In genomic region chr10:41477278-41478181, GRCm38 (mm10) we compare ENCODE assay signal across 8 mouse cellular contexts. TPM values are rescaled to one million over a fixed set of nuclear protein-coding genes. Genes with fewer than 3 reads are reported as not detected.
DNase-seq lines count a peak whose midpoint lies in the region; ATAC-seq lines count a peak whose summit lies in the region.

No protein-coding gene starts in this region.

- H3K4me3 ChIP-seq in erythroblast, embryonic 14.5 days (replicated peaks), result peak overlapping the region; percentile 65
- H3K4me3 ChIP-seq in embryonic facial prominence, embryonic 11.5 days (ENCODE audit: low read depth, low read length), result peak overlapping the region; percentile 59
- H3K4me3 ChIP-seq in limb, embryonic 15.5 days, result peak overlapping the region; percentile 60
- H3K4me3 ChIP-seq in midbrain, embryonic 16.5 days (ENCODE audit: low read depth, low read length), result peak overlapping the region; percentile 55
- H3K4me3 ChIP-seq in stomach, embryonic 15.5 days (replicated peaks), result peak overlapping the region; percentile 64

- peak overlapping the region; percentile 92 for H3K4me2 ChIP-seq in embryonic facial prominence, embryonic 11.5 days (ENCODE audit: low read depth, low read length)
- peak overlapping the region; percentile 82 for H3K4me2 ChIP-seq in limb, embryonic 15.5 days
- peak overlapping the region; percentile 98 for H3K4me2 ChIP-seq in midbrain, embryonic 16.5 days (ENCODE audit: low read length)
- peak overlapping the region; percentile 91 for H3K4me2 ChIP-seq in stomach, embryonic 15.5 days

- 4% methylated on average over 20 of the region's 20 CpGs for WGBS in embryonic facial prominence, embryonic 11.5 days
- WGBS in limb, embryonic 15.5 days, result 5% methylated on average over 20 of the region's 20 CpGs
- WGBS in midbrain, embryonic 16.5 days, result 2% methylated on average over 20 of the region's 20 CpGs
- WGBS in stomach, embryonic 15.5 days, result 7% methylated on average over 20 of the region's 20 CpGs

- H3K36me3 ChIP-seq in erythroblast, embryonic 14.5 days (ENCODE audit: control insufficient read depth), result no peaks in the 10 kb centered on the region
- H3K36me3 ChIP-seq in embryonic facial prominence, embryonic 11.5 days (replicated peaks; ENCODE audit: control insufficient read depth, insufficient read depth, low read depth, low read length), result no peaks in the 10 kb centered on the region
- peaks cover 34% of the 10 kb centered on the region for H3K36me3 ChIP-seq in limb, embryonic 15.5 days
- no peaks in the 10 kb centered on the region for H3K36me3 ChIP-seq in midbrain, embryonic 16.5 days (ENCODE audit: control insufficient read depth, insufficient read depth, low read length)
- H3K36me3 ChIP-seq in stomach, embryonic 15.5 days, result peaks cover 6% of the 10 kb centered on the region; the same call in 1 of the 2 replicates

- peak overlapping the region; percentile 78 for H3K27ac ChIP-seq in embryonic facial prominence, embryonic 11.5 days (replicated peaks; ENCODE audit: low read depth, low read length)
- H3K27ac ChIP-seq in limb, embryonic 15.5 days, result peak overlapping the region; percentile 85
- H3K27ac ChIP-seq in midbrain, embryonic 16.5 days (ENCODE audit: low read length), result peak overlapping the region; percentile 73
- H3K27ac ChIP-seq in stomach, embryonic 15.5 days, result peak overlapping the region; percentile 89

- no peaks in the 10 kb centered on the region for H3K9me3 ChIP-seq in erythroblast, embryonic 14.5 days (ENCODE audit: control insufficient read depth, low read length)
- H3K9me3 ChIP-seq in embryonic facial prominence, embryonic 11.5 days (replicated peaks; ENCODE audit: control insufficient read depth, low read length), result no peaks in the 10 kb centered on the region
- H3K9me3 ChIP-seq in limb, embryonic 15.5 days, result no peaks in the 10 kb centered on the region
- no peaks in the 10 kb centered on the region for H3K9me3 ChIP-seq in midbrain, embryonic 16.5 days (replicated peaks; ENCODE audit: control insufficient read depth, low read length, poor library complexity, severe bottlenecking)
- H3K9me3 ChIP-seq in stomach, embryonic 15.5 days, result no peaks in the 10 kb centered on the region

- peaks cover 70% of the 10 kb centered on the region for H3K4me1 ChIP-seq in erythroblast, embryonic 14.5 days (ENCODE audit: control insufficient read depth)
- H3K4me1 ChIP-seq in embryonic facial prominence, embryonic 11.5 days (ENCODE audit: control insufficient read depth, insufficient read depth, low read length), result peaks cover 2% of the 10 kb centered on the region; the same call in 1 of the 2 replicates
- H3K4me1 ChIP-seq in limb, embryonic 15.5 days, result peaks cover 31% of the 10 kb centered on the region
- peaks cover 8% of the 10 kb centered on the region; the same call in 1 of the 2 replicates for H3K4me1 ChIP-seq in midbrain, embryonic 16.5 days (ENCODE audit: control insufficient read depth, insufficient read depth, low read length)
- H3K4me1 ChIP-seq in stomach, embryonic 15.5 days, result peaks cover 20% of the 10 kb centered on the region

- no peak for ATAC-seq in erythroblast, adult 5-6 weeks (replicated peaks; ENCODE audit: low FRiP score, poor library complexity, severe bottlenecking)
- peak; percentile 61 for ATAC-seq in embryonic facial prominence, embryonic 11.5 days (replicated peaks; ENCODE audit: insufficient number of reproducible peaks, low FRiP score, low TSS enrichment, low read depth)
- peak; percentile 61; the same call in 1 of the 2 replicates for ATAC-seq in limb, embryonic 15.5 days (ENCODE audit: insufficient number of reproducible peaks, low FRiP score, low TSS enrichment, low read depth)
- ATAC-seq in midbrain, embryonic 16.5 days, result peak; percentile 62
- peak; percentile 61 for ATAC-seq in stomach, embryonic 15.5 days (ENCODE audit: insufficient read depth, low FRiP score, low read depth)

- peaks cover 20% of the 10 kb centered on the region for H3K27me3 ChIP-seq in erythroblast, embryonic 14.5 days (ENCODE audit: control insufficient read depth)
- H3K27me3 ChIP-seq in embryonic facial prominence, embryonic 11.5 days (ENCODE audit: control insufficient read depth, insufficient read depth, low read length), result no peaks in the 10 kb centered on the region
- no peaks in the 10 kb centered on the region for H3K27me3 ChIP-seq in limb, embryonic 15.5 days
- H3K27me3 ChIP-seq in midbrain, embryonic 16.5 days (ENCODE audit: control insufficient read depth, insufficient read depth, low read depth, low read length), result no peaks in the 10 kb centered on the region
- H3K27me3 ChIP-seq in stomach, embryonic 15.5 days (replicated peaks), result no peaks in the 10 kb centered on the region

- peak overlapping the region; percentile 79 for H3K9ac ChIP-seq in embryonic facial prominence, embryonic 11.5 days (replicated peaks; ENCODE audit: low read length)
- peak overlapping the region; percentile 33 for H3K9ac ChIP-seq in limb, embryonic 15.5 days
- H3K9ac ChIP-seq in midbrain, embryonic 16.5 days (ENCODE audit: low read depth, low read length), result peak overlapping the region; percentile 78
- peak overlapping the region; percentile 56; the same call in 1 of the 2 replicates for H3K9ac ChIP-seq in stomach, embryonic 15.5 days

- DNase-seq in embryonic facial prominence, embryonic 11.5 days (ENCODE audit: low spot score), result peak; percentile 77
- peak; percentile 87 to 88 for DNase-seq in heart, adult 9 months (ENCODE audit: low spot score in 2 of 2)
- peak; percentile 49 to 50 for DNase-seq in kidney, adult 8-10 months

RNA-seq across cellular contexts. Expression of gene Mical1, which starts 1.4 kb away (rescaled TPM):
- polyA plus RNA-seq in erythroblast, embryonic 14.5 days (2012), result 0.10 and 0.16 TPM in 2 replicates
- total RNA-seq in erythroblast, adult 5-6 weeks (2015; ENCODE audit: low replicate concordance), result 4.6 and 8.8 TPM in 2 replicates
- total RNA-seq in erythroblast, adult 5-6 weeks (2017; ENCODE audit: low replicate concordance), result 6.8 and 8.9 TPM in 2 replicates
- polyA plus RNA-seq in embryonic facial prominence, embryonic 11.5 days (2014; fragmentation: Nextera tagmentation; extraction: Ambion mirVana), result 29.2 and 30.4 TPM in 2 replicates
- 36.0 and 40.8 TPM in 2 replicates for polyA plus RNA-seq in limb, embryonic 15.5 days (2015; fragmentation: Nextera tagmentation; extraction: Ambion mirVana)
- polyA plus RNA-seq in midbrain, embryonic 16.5 days (2015; fragmentation: Nextera tagmentation; extraction: Ambion mirVana), result 23.2 and 24.6 TPM in 2 replicates
- polyA plus RNA-seq in stomach, embryonic 15.5 days (2015; fragmentation: Nextera tagmentation; extraction: Ambion mirVana), result 27.8 and 33.3 TPM in 2 replicates

RNA-seq across cellular contexts. Expression of gene Smpd2, which starts 12.6 kb away (rescaled TPM):
- 0.05 and 0.06 TPM in 2 replicates for polyA plus RNA-seq in erythroblast, embryonic 14.5 days (2012)
- 2.1 and 2.5 TPM in 2 replicates for total RNA-seq in erythroblast, adult 5-6 weeks (2015; ENCODE audit: low replicate concordance)
- 0.85 and 1.5 TPM in 2 replicates for total RNA-seq in erythroblast, adult 5-6 weeks (2017; ENCODE audit: low replicate concordance)
- polyA plus RNA-seq in embryonic facial prominence, embryonic 11.5 days (2014; fragmentation: Nextera tagmentation; extraction: Ambion mirVana), result 51.4 and 58.5 TPM in 2 replicates
- 51.4 and 56.2 TPM in 2 replicates for polyA plus RNA-seq in limb, embryonic 15.5 days (2015; fragmentation: Nextera tagmentation; extraction: Ambion mirVana)
- 36.5 and 44.1 TPM in 2 replicates for polyA plus RNA-seq in midbrain, embryonic 16.5 days (2015; fragmentation: Nextera tagmentation; extraction: Ambion mirVana)
- polyA plus RNA-seq in stomach, embryonic 15.5 days (2015; fragmentation: Nextera tagmentation; extraction: Ambion mirVana), result 47.2 and 56.5 TPM in 2 replicates

RNA-seq across cellular contexts. Expression of gene Ppil6, which starts 12.7 kb away (rescaled TPM):
- polyA plus RNA-seq in erythroblast, embryonic 14.5 days (2012), result not detected in 2 replicates
- total RNA-seq in erythroblast, adult 5-6 weeks (2015; ENCODE audit: low replicate concordance), result not detected in 2 replicates
- total RNA-seq in erythroblast, adult 5-6 weeks (2017; ENCODE audit: low replicate concordance), result not detected in 2 replicates
- 0.32 and 0.86 TPM in 2 replicates for polyA plus RNA-seq in embryonic facial prominence, embryonic 11.5 days (2014; fragmentation: Nextera tagmentation; extraction: Ambion mirVana)
- polyA plus RNA-seq in limb, embryonic 15.5 days (2015; fragmentation: Nextera tagmentation; extraction: Ambion mirVana), result 0.18 and 0.82 TPM in 2 replicates
- polyA plus RNA-seq in midbrain, embryonic 16.5 days (2015; fragmentation: Nextera tagmentation; extraction: Ambion mirVana), result 4.0 and 4.1 TPM in 2 replicates
- polyA plus RNA-seq in stomach, embryonic 15.5 days (2015; fragmentation: Nextera tagmentation; extraction: Ambion mirVana), result 0.85 and 0.95 TPM in 2 replicates

RNA-seq across cellular contexts. Expression of gene Zbtb24, which starts 27.3 kb away (rescaled TPM):
- polyA plus RNA-seq in erythroblast, embryonic 14.5 days (2012), result 0.45 and 0.48 TPM in 2 replicates
- 2.9 and 6.9 TPM in 2 replicates for total RNA-seq in erythroblast, adult 5-6 weeks (2015; ENCODE audit: low replicate concordance)
- 8.5 and 9.2 TPM in 2 replicates for total RNA-seq in erythroblast, adult 5-6 weeks (2017; ENCODE audit: low replicate concordance)
- polyA plus RNA-seq in embryonic facial prominence, embryonic 11.5 days (2014; fragmentation: Nextera tagmentation; extraction: Ambion mirVana), result 19.0 and 21.7 TPM in 2 replicates
- polyA plus RNA-seq in limb, embryonic 15.5 days (2015; fragmentation: Nextera tagmentation; extraction: Ambion mirVana), result 18.4 and 19.2 TPM in 2 replicates
- 19.3 and 20.0 TPM in 2 replicates for polyA plus RNA-seq in midbrain, embryonic 16.5 days (2015; fragmentation: Nextera tagmentation; extraction: Ambion mirVana)
- polyA plus RNA-seq in stomach, embryonic 15.5 days (2015; fragmentation: Nextera tagmentation; extraction: Ambion mirVana), result 15.0 and 17.3 TPM in 2 replicates

RNA-seq across cellular contexts. Expression of gene Cd164, which starts 41.7 kb away (rescaled TPM):
- polyA plus RNA-seq in erythroblast, embryonic 14.5 days (2012), result 5.0 and 5.5 TPM in 2 replicates
- total RNA-seq in erythroblast, adult 5-6 weeks (2015; ENCODE audit: low replicate concordance), result 57.6 and 59.8 TPM in 2 replicates
- 50.2 and 53.9 TPM in 2 replicates for total RNA-seq in erythroblast, adult 5-6 weeks (2017; ENCODE audit: low replicate concordance)
- 199 and 211 TPM in 2 replicates for polyA plus RNA-seq in embryonic facial prominence, embryonic 11.5 days (2014; fragmentation: Nextera tagmentation; extraction: Ambion mirVana)
- polyA plus RNA-seq in limb, embryonic 15.5 days (2015; fragmentation: Nextera tagmentation; extraction: Ambion mirVana), result 180 and 186 TPM in 2 replicates
- polyA plus RNA-seq in midbrain, embryonic 16.5 days (2015; fragmentation: Nextera tagmentation; extraction: Ambion mirVana), result 44.7 and 48.8 TPM in 2 replicates
- polyA plus RNA-seq in stomach, embryonic 15.5 days (2015; fragmentation: Nextera tagmentation; extraction: Ambion mirVana), result 155 and 178 TPM in 2 replicates

Comparison
In these comparisons a context has a peak if more than half of its experiments do, and no peak if none do; other contexts are left out.
1. RNA of gene Mical1, which starts 1.4 kb away (polyA plus RNA-seq): 36.0 to 40.8 TPM in limb, embryonic 15.5 days, 29.2 to 30.4 TPM in embryonic facial prominence, embryonic 11.5 days, 27.8 to 33.3 TPM in stomach, embryonic 15.5 days and 23.2 to 24.6 TPM in midbrain, embryonic 16.5 days; 0.10 to 0.16 TPM in erythroblast, embryonic 14.5 days; every median in the first group is over 10 times any median in the second.
2. RNA of gene Smpd2, which starts 12.6 kb away (polyA plus RNA-seq): 51.4 to 58.5 TPM in embryonic facial prominence, embryonic 11.5 days, 51.4 to 56.2 TPM in limb, embryonic 15.5 days, 47.2 to 56.5 TPM in stomach, embryonic 15.5 days and 36.5 to 44.1 TPM in midbrain, embryonic 16.5 days; 0.05 to 0.06 TPM in erythroblast, embryonic 14.5 days; every median in the first group is over 10 times any median in the second.
3. Peak in every context shown above with its lines, with median percentiles within 50 percentile points of each other: H3K4me3 ChIP-seq, DNase-seq, H3K27ac ChIP-seq, H3K4me2 ChIP-seq and H3K9ac ChIP-seq.